Comparison of ENCODE assay signal across 8 mouse cellular contexts in the genomic region with DNA sequence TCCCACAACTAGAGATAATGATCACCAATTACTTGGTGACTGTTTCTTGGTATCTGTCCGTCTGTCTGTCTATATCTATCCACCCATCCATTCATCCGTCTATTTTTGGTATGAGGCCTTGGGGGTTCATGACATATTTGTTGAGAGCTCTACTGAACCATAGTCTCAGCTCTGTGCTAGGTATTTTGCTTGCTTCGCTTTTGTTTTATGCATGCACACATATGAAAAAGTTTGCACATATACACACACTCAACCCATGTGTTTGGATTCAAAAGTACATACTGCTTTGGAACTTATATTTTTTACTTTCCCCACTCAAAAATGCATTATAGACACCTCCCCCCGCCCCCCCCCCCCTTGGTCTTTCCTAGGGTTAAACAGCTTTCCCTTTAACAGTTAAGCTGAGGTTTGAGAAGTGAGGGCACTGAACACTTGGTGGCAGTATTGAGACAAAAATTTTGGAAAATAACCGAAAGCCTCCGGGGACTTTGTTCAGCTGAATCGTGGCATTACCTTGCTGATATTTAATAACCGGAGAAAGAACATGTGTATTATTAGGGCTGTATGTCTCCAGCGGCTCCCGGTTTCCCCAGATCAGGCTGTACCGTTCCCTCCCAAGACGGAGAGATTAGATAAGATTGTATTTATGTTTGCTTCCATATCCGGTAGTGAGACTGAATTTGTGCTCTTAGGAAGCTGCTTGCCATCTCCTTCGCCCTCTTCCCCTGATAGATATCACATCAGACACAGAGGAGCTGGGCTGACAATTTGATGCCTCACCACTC. TPM values are rescaled to one million over a fixed set of nuclear protein-coding genes. Genes with fewer than 3 reads are reported as not detected.
DNase-seq lines count a peak whose midpoint lies in the region; ATAC-seq and TF ChIP-seq lines count a peak whose summit lies in the region.

No protein-coding gene starts in this region.

- peaks cover 12% of the 10 kb centered on the region for H3K4me1 ChIP-seq in E14TG2a.4 (replicated peaks; ENCODE audit: low read depth, low read length)
- peaks cover 6% of the 10 kb centered on the region for H3K4me1 ChIP-seq in neural tube, embryonic 15.5 days

- ATAC-seq in neural tube, embryonic 15.5 days (ENCODE audit: low FRiP score) = peak; percentile 79

- no peaks in the 10 kb centered on the region for H3K36me3 ChIP-seq in E14TG2a.4 (ENCODE audit: insufficient read depth, low read length)
- no peaks in the 10 kb centered on the region for H3K36me3 ChIP-seq in neural tube, embryonic 15.5 days

- WGBS in large intestine, adult 2 months = 15% methylated on average over 14 of the region's 14 CpGs
- 19% methylated on average over 14 of the region's 14 CpGs for WGBS in neural tube, embryonic 15.5 days

- TF ChIP-seq CTCF in E14TG2a.4 (conservative IDR thresholded peaks at IDR 0.05; ENCODE audit: low read length) = 0 out of 2 replicates have a peak, but pooled peaks have one; percentile 13

- DNase-seq in adrenal gland, adult 2 months = peak; percentile 20
- DNase-seq in embryo, embryonic 11.5 days (ENCODE audit: low read depth, low spot score) = peak; percentile 54
- DNase-seq in heart, postnatal 10 days = peak; percentile 45 to 68
- peak; percentile 25 for DNase-seq in large intestine, adult 2 months (ENCODE audit: low read depth, low spot score)
- peak; percentile 9 to 32 for DNase-seq in lung, adult 18-20 months
- no peak for DNase-seq in gastrocnemius, postnatal 25 days

- peak overlapping the region; percentile 85 for H3K27ac ChIP-seq in neural tube, embryonic 15.5 days (replicated peaks)

- H3K4me2 ChIP-seq in neural tube, embryonic 15.5 days = peak overlapping the region; percentile 63

- intact Hi-C loops in heart, postnatal 10 days (cut with DNase I) = loop anchor here (1.0 to 10.0 kb wide), 2 partner anchors 158 to 286 kb away; no protein-coding TSS in a partner anchor

- H3K4me3 ChIP-seq in E14TG2a.4 (replicated peaks; ENCODE audit: low read length) = peak overlapping the region; percentile 58
- H3K4me3 ChIP-seq in neural tube, embryonic 15.5 days (replicated peaks) = peak overlapping the region; percentile 49

- H3K9me3 ChIP-seq in E14TG2a.4 (ENCODE audit: low read length) = no peaks in the 10 kb centered on the region
- no peaks in the 10 kb centered on the region for H3K9me3 ChIP-seq in neural tube, embryonic 15.5 days (replicated peaks)

- no peaks in the 10 kb centered on the region for H3K27me3 ChIP-seq in E14TG2a.4 (ENCODE audit: insufficient read depth, low read length)
- no peaks in the 10 kb centered on the region for H3K27me3 ChIP-seq in neural tube, embryonic 15.5 days (replicated peaks)

- H3K9ac ChIP-seq in neural tube, embryonic 15.5 days (replicated peaks) = peak overlapping the region; percentile 54

RNA-seq across cellular contexts. Expression of gene Sln, which starts 20.7 kb away (rescaled TPM):
- total RNA-seq in adrenal gland, adult 2 months (2021) = not detected
- not detected in 2 replicates for polyA plus RNA-seq in adrenal gland, adult 2 months (2012; rRNA removed)
- total RNA-seq in heart, postnatal 10 days (2021) = 10 to 100 TPM; 22.6 to 50.2 TPM
- 0.15 TPM in 1 of 2 replicates, not detected in the other for polyA plus RNA-seq in large intestine, adult 2 months (2012; rRNA removed)
- 8.9 and 11.3 TPM in 2 replicates for polyA plus RNA-seq in neural tube, embryonic 15.5 days (2015; fragmentation: Nextera tagmentation; extraction: Ambion mirVana)
- total RNA-seq in gastrocnemius, postnatal 25 days (2021) = 1 to 10 TPM in 1 of 2 experiments, under 1 TPM in 1; 0.40 to 1.8 TPM

RNA-seq across cellular contexts. Expression of gene Slc35f2, which starts 57.9 kb away (rescaled TPM):
- 1 to 10 TPM in 1 of 2 experiments, under 1 TPM in 1; 0.61 to 1.3 TPM for total RNA-seq in adrenal gland, adult 2 months (2021)
- 0.70 and 0.97 TPM in 2 replicates for polyA plus RNA-seq in adrenal gland, adult 2 months (2012; rRNA removed)
- under 1 TPM in 1 of 2 experiments, not detected in 1; 0.29 TPM for total RNA-seq in heart, postnatal 10 days (2021)
- polyA plus RNA-seq in large intestine, adult 2 months (2012; rRNA removed) = 56.0 and 73.4 TPM in 2 replicates
- polyA plus RNA-seq in neural tube, embryonic 15.5 days (2015; fragmentation: Nextera tagmentation; extraction: Ambion mirVana) = 25.6 and 29.8 TPM in 2 replicates
- total RNA-seq in gastrocnemius, postnatal 25 days (2021) = not detected

Comparison
In these comparisons a context has a peak if more than half of its experiments do, and no peak if none do; other contexts are left out.
1. RNA of gene Sln, which starts 20.7 kb away (total RNA-seq): 22.6 to 50.2 TPM in heart, postnatal 10 days; 0.40 to 1.8 TPM in gastrocnemius, postnatal 25 days and not detected in adrenal gland, adult 2 months; every median in the first group is over 4 times any median in the second.